Mouse (Mus musculus): ENCODE results near the gene Pnn. TPM values are rescaled to one million over a fixed set of nuclear protein-coding genes. Genes with fewer than 3 reads are reported as not detected.

Gene Pnn
- polyA plus RNA-seq, 1 experiment from 2014 or later, result 108 TPM

GRCm38 (mm10) chr12:59086171-59086570, 19.5 kb downstream of the Pnn start:
- Histone ChIP-seq H3K27me3 (ENCODE audit: control insufficient read depth, insufficient read depth, low read length) (no peaks in the 10 kb centered on the region), H3K36me3 (ENCODE audit: control insufficient read depth, insufficient read depth, low read length) (no peaks in the 10 kb centered on the region), H3K9ac (ENCODE audit: low read depth, low read length) (no peak overlapping the region), H3K27ac (ENCODE audit: low read depth, low read length) (no peak overlapping the region), H3K4me1 (ENCODE audit: control insufficient read depth, insufficient read depth, low read length) (no peaks in the 10 kb centered on the region), H3K9me3 (ENCODE audit: control insufficient read depth, low read length) (no peaks in the 10 kb centered on the region), H3K4me2 (replicated peaks; ENCODE audit: low read depth, low read length) (no peak overlapping the region), H3K4me3 (ENCODE audit: low read length) (no peak overlapping the region)
- no peak for ATAC-seq (ENCODE audit: low FRiP score, low TSS enrichment)
- 74% methylated on average over 5 of the region's 5 CpGs for WGBS

- Histone ChIP-seq H3K4me2 (replicated peaks; ENCODE audit: low read depth, low read length) (no peak overlapping the region), H3K9me3 (ENCODE audit: control insufficient read depth, low read length) (no peaks in the 10 kb centered on the region), H3K9ac (ENCODE audit: low read depth, low read length) (no peak overlapping the region), H3K27ac (ENCODE audit: low read depth, low read length) (no peak overlapping the region), H3K36me3 (ENCODE audit: control insufficient read depth, insufficient read depth, low read length) (no peaks in the 10 kb centered on the region), H3K27me3 (ENCODE audit: control insufficient read depth, insufficient read depth, low read length) (no peaks in the 10 kb centered on the region), H3K4me1 (ENCODE audit: control insufficient read depth, insufficient read depth, low read length) (no peaks in the 10 kb centered on the region), H3K4me3 (ENCODE audit: low read length) (no peak overlapping the region)
- no peak for ATAC-seq (ENCODE audit: low FRiP score, low TSS enrichment)
- 75% methylated on average over 2 of the region's 2 CpGs for WGBS
These were observed 26.9 kb downstream of the Pnn start for GRCm38 (mm10) chr12:59093543-59093942.

GRCm38 (mm10) chr12:59095104-59096025, 28.7 kb downstream of the Pnn start, which contains the start of gene Mia2:
Gene Mia2 (plus strand): TSS chr12:59095799.
- Histone ChIP-seq H3K27me3 (ENCODE audit: control insufficient read depth, insufficient read depth, low read length) (no peaks in the 10 kb centered on the region), H3K4me1 (ENCODE audit: control insufficient read depth, insufficient read depth, low read length) (no peaks in the 10 kb centered on the region), H3K9ac (ENCODE audit: low read depth, low read length) (no peak within 1 kb of the TSS), H3K36me3 (ENCODE audit: control insufficient read depth, insufficient read depth, low read length) (no peaks in the 10 kb centered on the region), H3K27ac (ENCODE audit: low read depth, low read length) (0 out of 2 replicates have a peak within 1 kb of the TSS, but pooled peaks have one; percentile 37), H3K9me3 (ENCODE audit: control insufficient read depth, low read length) (no peaks in the 10 kb centered on the region), H3K4me2 (replicated peaks; ENCODE audit: low read depth, low read length) (0 out of 2 replicates have a peak within 1 kb of the TSS, but pooled peaks have one; percentile 17), H3K4me3 (ENCODE audit: low read length) (peak within 1 kb of the TSS; percentile 12; the same call in 1 of the 2 replicates)
- ATAC-seq (ENCODE audit: low FRiP score, low TSS enrichment), result peak; percentile 72; the same call in 1 of the 2 replicates
- 70% methylated on average over 19 of the region's 19 CpGs for WGBS

GRCm38 (mm10) chr12:59104771-59105170, 38.1 kb downstream of the Pnn start:
- ATAC-seq (ENCODE audit: low FRiP score, low TSS enrichment), result no peak
- no peaks in the 10 kb centered on the region for H3K9me3 ChIP-seq (ENCODE audit: control insufficient read depth, low read length)
- H3K36me3 ChIP-seq (ENCODE audit: control insufficient read depth, insufficient read depth, low read length), result no peaks in the 10 kb centered on the region
- 74% methylated on average over 5 of the region's 5 CpGs for WGBS
- no peak overlapping the region for H3K9ac ChIP-seq (ENCODE audit: low read depth, low read length)
- H3K27me3 ChIP-seq (ENCODE audit: control insufficient read depth, insufficient read depth, low read length), result no peaks in the 10 kb centered on the region
- H3K4me1 ChIP-seq (ENCODE audit: control insufficient read depth, insufficient read depth, low read length), result no peaks in the 10 kb centered on the region
- H3K27ac ChIP-seq (ENCODE audit: low read depth, low read length), result no peak overlapping the region
- no peak overlapping the region for H3K4me2 ChIP-seq (replicated peaks; ENCODE audit: low read depth, low read length)
- H3K4me3 ChIP-seq (ENCODE audit: low read length), result no peak overlapping the region

GRCm38 (mm10) chr12:59105914-59106313, 39.2 kb downstream of the Pnn start:
- 75% methylated on average over 6 of the region's 6 CpGs for WGBS
- no peaks in the 10 kb centered on the region for H3K9me3 ChIP-seq (ENCODE audit: control insufficient read depth, low read length)

GRCm38 (mm10) chr12:59106491-59106890, 39.8 kb downstream of the Pnn start:
- Histone ChIP-seq H3K9ac (ENCODE audit: low read depth, low read length) (no peak overlapping the region), H3K4me2 (replicated peaks; ENCODE audit: low read depth, low read length) (no peak overlapping the region), H3K4me1 (ENCODE audit: control insufficient read depth, insufficient read depth, low read length) (no peaks in the 10 kb centered on the region), H3K27me3 (ENCODE audit: control insufficient read depth, insufficient read depth, low read length) (no peaks in the 10 kb centered on the region), H3K27ac (ENCODE audit: low read depth, low read length) (no peak overlapping the region), H3K36me3 (ENCODE audit: control insufficient read depth, insufficient read depth, low read length) (no peaks in the 10 kb centered on the region), H3K4me3 (ENCODE audit: low read length) (no peak overlapping the region), H3K9me3 (ENCODE audit: control insufficient read depth, low read length) (no peaks in the 10 kb centered on the region)
- no peak for ATAC-seq (ENCODE audit: low FRiP score, low TSS enrichment)
- WGBS, result 88% methylated on average over 5 of the region's 5 CpGs

More at GRCm38 (mm10) chr12:59105914-59106313, 39.2 kb downstream of the Pnn start:
- ATAC-seq (ENCODE audit: low FRiP score, low TSS enrichment), result no peak
- Histone ChIP-seq H3K4me2 (replicated peaks; ENCODE audit: low read depth, low read length) (no peak overlapping the region), H3K4me3 (ENCODE audit: low read length) (no peak overlapping the region), H3K27ac (ENCODE audit: low read depth, low read length) (no peak overlapping the region), H3K9ac (ENCODE audit: low read depth, low read length) (no peak overlapping the region), H3K36me3 (ENCODE audit: control insufficient read depth, insufficient read depth, low read length) (no peaks in the 10 kb centered on the region), H3K4me1 (ENCODE audit: control insufficient read depth, insufficient read depth, low read length) (no peaks in the 10 kb centered on the region), H3K27me3 (ENCODE audit: control insufficient read depth, insufficient read depth, low read length) (no peaks in the 10 kb centered on the region)

GRCm38 (mm10) chr12:59107926-59108325, 41.2 kb downstream of the Pnn start:
- Histone ChIP-seq H3K9me3 (ENCODE audit: control insufficient read depth, low read length) (no peaks in the 10 kb centered on the region), H3K9ac (ENCODE audit: low read depth, low read length) (no peak overlapping the region), H3K36me3 (ENCODE audit: control insufficient read depth, insufficient read depth, low read length) (no peaks in the 10 kb centered on the region), H3K27me3 (ENCODE audit: control insufficient read depth, insufficient read depth, low read length) (no peaks in the 10 kb centered on the region), H3K4me1 (ENCODE audit: control insufficient read depth, insufficient read depth, low read length) (no peaks in the 10 kb centered on the region), H3K4me3 (ENCODE audit: low read length) (no peak overlapping the region), H3K4me2 (replicated peaks; ENCODE audit: low read depth, low read length) (no peak overlapping the region), H3K27ac (ENCODE audit: low read depth, low read length) (no peak overlapping the region)
- WGBS, result 94% methylated on average over 4 of the region's 4 CpGs
- ATAC-seq (ENCODE audit: low FRiP score, low TSS enrichment), result no peak

GRCm38 (mm10) chr12:59117184-59117583, 50.5 kb downstream of the Pnn start:
- no peak overlapping the region for H3K9ac ChIP-seq (ENCODE audit: low read depth, low read length)
- H3K27ac ChIP-seq (ENCODE audit: low read depth, low read length), result no peak overlapping the region
- no peak for ATAC-seq (ENCODE audit: low FRiP score, low TSS enrichment)
- H3K9me3 ChIP-seq (ENCODE audit: control insufficient read depth, low read length), result no peaks in the 10 kb centered on the region
- no peaks in the 10 kb centered on the region for H3K36me3 ChIP-seq (ENCODE audit: control insufficient read depth, insufficient read depth, low read length)
- 85% methylated on average over 3 of the region's 3 CpGs for WGBS
- no peaks in the 10 kb centered on the region for H3K4me1 ChIP-seq (ENCODE audit: control insufficient read depth, insufficient read depth, low read length)
- no peak overlapping the region for H3K4me3 ChIP-seq (ENCODE audit: low read length)
- no peaks in the 10 kb centered on the region for H3K27me3 ChIP-seq (ENCODE audit: control insufficient read depth, insufficient read depth, low read length)
- H3K4me2 ChIP-seq (replicated peaks; ENCODE audit: low read depth, low read length), result no peak overlapping the region
